Mouse (Mus musculus) liver, adult 2 months (tissue): ENCODE data around the gene Cdc6. TPM values are rescaled to one million over a fixed set of nuclear protein-coding genes. Genes with fewer than 3 reads are reported as not detected.

ENCODE experiments used
- DNase-seq: peaks from one replicate; pipeline ENCODE4 v3.0.0-alpha.2; 2011; ENCODE audit warnings: low read depth, low spot score; ENCODE audit errors: extremely low read depth
- H3K27ac ChIP-seq: fragments of 200-500 bp; replicated peaks from 2 replicates; pipeline ENCODE4 v1.5.1; 2012; ENCODE audit warnings: low read depth, mild to moderate bottlenecking, control low read depth, inconsistent platforms, low read length; ENCODE audit not compliant: insufficient read depth
- H3K27me3 ChIP-seq: fragments of 200-500 bp; 2 replicates; pipeline ENCODE4 v1.6.1; 2012; ENCODE audit warnings: mild to moderate bottlenecking, moderate library complexity, low read length, inconsistent platforms; ENCODE audit not compliant: control insufficient read depth, insufficient read depth
- H3K36me3 ChIP-seq: fragments of 200-500 bp; 2 replicates; pipeline ENCODE4 v1.6.1; 2012; ENCODE audit warnings: low read length, inconsistent platforms; ENCODE audit not compliant: control insufficient read depth, insufficient read depth
- H3K4me1 ChIP-seq: fragments of 200-500 bp; 2 replicates; pipeline ENCODE4 v1.6.1; 2011; ENCODE audit warnings: low read length; ENCODE audit not compliant: control insufficient read depth, insufficient read depth
- H3K4me3 ChIP-seq: fragments of 200-500 bp; 2 replicates; pipeline ENCODE4 v1.5.1; 2011; ENCODE audit warnings: low read depth, mild to moderate bottlenecking, control low read depth, low read length, moderate library complexity; ENCODE audit not compliant: insufficient read depth
- H3K79me2 ChIP-seq: fragments of 200-500 bp; 2 replicates; pipeline ENCODE4 v1.6.1; 2012; ENCODE audit warnings: inconsistent platforms, mild to moderate bottlenecking, low read length, moderate library complexity; ENCODE audit not compliant: control insufficient read depth, insufficient read depth
- H3K9ac ChIP-seq: fragments of 200-500 bp; 2 replicates; pipeline ENCODE4 v1.6.1; 2012; ENCODE audit warnings: low read depth, mild to moderate bottlenecking, control low read depth, inconsistent platforms, low read length
- CTCF ChIP-seq: fragments of 200-500 bp; IDR thresholded peaks from 2 replicates; pipeline ENCODE4 v1.5.1; 2011; ENCODE audit warnings: low read depth, low read length, control low read depth
- POLR2A ChIP-seq: fragments of 200-500 bp; IDR thresholded peaks from 2 replicates; pipeline ENCODE4 v1.6.1; 2011; ENCODE audit warnings: low read length, control low read depth; ENCODE audit not compliant: insufficient read depth; ENCODE audit errors: extremely low read depth
- WGBS: fragments of 180-500 bp; shearing (Covaris S2); methylation state at CpG from one replicate; pipeline ENCODE4 v1.1.7; 2018; 5-methylcytosine and 5-hydroxymethylcytosine counted together
- polyA plus RNA-seq: library from polyadenylated mRNA; depleted of rRNA; stranded (reverse); fragments of >200 nt; gene quantifications from 2 replicates; pipeline ENCODE4 v1.2.3, GENCODE M21; 2012; rRNA removed
- total RNA-seq: library from RNA; depleted of rRNA; stranded (reverse); fragments of >200 nt; gene quantifications from 2 replicates; pipeline ENCODE4 v1.2.3, GENCODE M21; 2014; rRNA removed

The Cdc6 gene
- total RNA-seq: 0.09 and 0.20 TPM in 2 replicates
- polyA plus RNA-seq: 0.07 TPM in 1 of 2 replicates, not detected in the other

- 0 out of 2 replicates have a peak within 1 kb of the TSS, but pooled peaks have one; percentile 14 for H3K9ac ChIP-seq
- H3K4me1 ChIP-seq: peaks cover 3% of the 10 kb centered on the region; the same call in 1 of the 2 replicates
- H3K36me3 ChIP-seq: no peaks in the 10 kb centered on the region
- DNase-seq: peak; percentile 90
- H3K4me3 ChIP-seq: peak within 1 kb of the TSS; percentile 53
- H3K27me3 ChIP-seq: no peaks in the 10 kb centered on the region
- WGBS: under 1% methylated on average over 49 of the region's 49 CpGs
- no peak within 1 kb of the TSS for H3K27ac ChIP-seq
- no peak for TF ChIP-seq POLR2A
- no peak for TF ChIP-seq CTCF
- no peaks in the 10 kb centered on the region for H3K79me2 ChIP-seq
Observed at GRCm38 (mm10) chr11:98907437-98908173, at the start of gene Cdc6. Gene Cdc6, plus strand, starts transcription at chr11:98907801.

- Histone ChIP-seq H3K79me2 (no peaks in the 10 kb centered on the region), H3K9ac (no peak overlapping the region), H3K27ac (no peak overlapping the region), H3K36me3 (no peaks in the 10 kb centered on the region), H3K27me3 (no peaks in the 10 kb centered on the region), H3K4me1 (peaks cover 3% of the 10 kb centered on the region), H3K4me3 (no peak overlapping the region)
- 34% methylated on average over 14 of the region's 14 CpGs for WGBS
- TF ChIP-seq CTCF (peak; percentile 65), POLR2A (no peak)
- peak; percentile 66 for DNase-seq
Observed at GRCm38 (mm10) chr11:98858759-98859731, 48.6 kb upstream of the Cdc6 start.

DNA sequence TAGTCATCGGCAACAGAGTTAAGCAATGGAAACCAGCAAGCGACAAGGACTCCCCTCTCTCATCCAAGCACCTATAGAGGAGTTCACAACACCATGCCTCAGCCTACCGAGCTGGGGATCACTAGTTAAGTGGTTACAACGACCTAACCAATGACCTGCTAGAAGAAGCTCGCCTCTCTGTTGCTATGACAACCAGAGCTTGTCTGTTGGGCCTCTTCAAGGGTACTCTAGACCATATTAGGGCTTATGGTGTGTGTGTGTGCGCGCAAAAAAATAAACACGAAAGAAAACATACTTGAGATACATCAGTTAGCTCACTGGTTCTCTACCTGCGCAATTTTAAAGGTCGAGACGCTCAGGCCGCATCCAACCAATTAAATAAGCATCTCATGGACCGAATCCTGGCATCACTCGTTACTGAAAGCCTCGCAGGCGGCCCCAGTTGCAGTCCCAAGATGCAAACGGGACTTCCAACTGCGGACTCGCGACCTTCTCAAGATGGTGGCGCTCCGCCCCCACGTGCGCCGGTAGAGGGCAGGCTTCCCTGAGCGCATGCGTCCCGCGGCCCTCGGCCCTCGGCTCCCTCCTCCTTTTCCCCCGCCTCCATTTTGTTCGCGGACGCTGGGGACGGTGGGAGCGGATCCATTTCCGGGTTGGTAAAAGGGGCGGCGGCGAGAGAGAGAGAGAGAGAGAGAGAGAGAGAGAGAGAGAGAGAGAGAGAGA is 44.4 kb upstream of the Cdc6 start, which contains the start of gene Wipf2:
Gene Wipf2, plus strand, starts transcription at position 611 of the 723 bp plus-strand sequence.
- Histone ChIP-seq H3K4me3 (peak within 1 kb of the TSS; percentile 82), H3K27ac (peak within 1 kb of the TSS; percentile 65), H3K27me3 (no peaks in the 10 kb centered on the region), H3K36me3 (peaks cover 4% of the 10 kb centered on the region; the same call in 1 of the 2 replicates), H3K9ac (peak within 1 kb of the TSS; percentile 80), H3K79me2 (peaks cover 9% of the 10 kb centered on the region; the same call in 1 of the 2 replicates), H3K4me1 (peaks cover 3% of the 10 kb centered on the region)
- peak; percentile 76 for DNase-seq
- peak; percentile 71 for TF ChIP-seq CTCF
- TF ChIP-seq POLR2A: 0 out of 2 replicates have a peak, but pooled peaks have one; percentile 32
- WGBS: 8% methylated on average over 37 of the region's 41 CpGs

DNA sequence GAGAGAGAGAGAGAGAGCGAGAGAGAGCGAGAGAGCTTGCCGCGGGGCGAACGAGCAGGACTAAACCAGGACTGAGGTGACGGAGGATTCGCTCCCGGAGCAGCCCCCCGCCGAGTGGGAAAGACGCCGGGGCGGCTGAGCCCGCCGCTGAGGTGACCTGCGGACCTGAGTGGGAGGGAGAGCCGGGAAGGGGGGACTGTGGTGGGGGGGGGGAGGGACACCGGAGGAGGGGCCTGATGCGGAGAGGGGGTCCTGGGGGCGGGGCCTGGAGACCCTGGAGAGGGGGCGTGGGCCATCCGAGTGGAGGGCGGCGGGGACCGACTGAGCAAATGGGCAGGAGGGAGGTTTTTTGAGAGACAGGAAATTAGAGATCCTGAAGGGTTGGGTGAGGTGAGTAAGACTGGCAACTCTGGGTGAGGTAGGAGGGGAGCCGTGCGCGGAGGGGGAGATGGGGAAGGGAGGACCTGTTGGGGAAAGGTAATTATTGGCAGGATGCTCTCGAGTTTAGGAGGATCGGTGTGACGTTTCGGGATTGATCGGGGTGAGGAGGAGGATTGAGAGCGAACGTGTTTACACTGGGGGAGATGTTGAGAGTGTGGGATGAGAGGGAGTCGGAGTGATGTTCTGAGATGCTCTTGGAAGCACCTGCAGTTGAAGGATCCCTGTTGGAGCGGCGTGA is 43.7 kb upstream of the Cdc6 start:
- Histone ChIP-seq H3K79me2 (peaks cover 9% of the 10 kb centered on the region; the same call in 1 of the 2 replicates), H3K9ac (peak overlapping the region; percentile 80), H3K4me3 (peak overlapping the region; percentile 82), H3K4me1 (peaks cover 3% of the 10 kb centered on the region), H3K27me3 (no peaks in the 10 kb centered on the region), H3K36me3 (peaks cover 4% of the 10 kb centered on the region; the same call in 1 of the 2 replicates), H3K27ac (peak overlapping the region; percentile 65)
- DNase-seq: peak; percentile 33
- whole genome bisulfite sequencing: under 1% methylated on average over 33 of the region's 39 CpGs
- TF ChIP-seq POLR2A (no peak), CTCF (no peak)
